Comparison of ENCODE assay signal across 25 mouse cellular contexts in the genomic region with DNA sequence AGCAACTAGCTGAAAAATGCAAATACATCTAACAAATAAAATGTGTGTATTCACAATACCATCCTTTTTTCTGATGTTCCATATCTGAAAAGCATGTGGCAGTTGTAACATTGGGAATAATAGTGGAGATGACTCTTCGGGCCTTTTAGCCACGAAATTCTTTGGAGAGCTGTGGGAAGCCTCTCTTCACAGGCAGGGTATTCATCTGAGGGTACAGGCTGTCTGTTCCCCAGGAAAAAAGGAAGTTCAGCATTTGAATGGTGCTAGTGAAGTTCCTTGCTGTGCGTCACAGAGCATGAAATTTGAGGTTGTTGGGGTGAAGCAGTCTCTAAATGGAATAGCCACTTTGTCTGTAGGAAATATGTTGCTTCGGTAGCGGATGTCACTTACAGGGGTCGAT.
DNase-seq lines count a peak whose midpoint lies in the region; ATAC-seq lines count a peak whose summit lies in the region.
"Had no signal": no experiment of that assay in that cellular context is flagged by ENCODE, and none has a peak within 500 bp of the region (broad histone marks: within the 10 kb centered on the region; RNA-seq: fewer than 3 reads in every experiment).

No protein-coding gene starts in this region.

- peak; percentile 80 for ATAC-seq in hindbrain, embryonic 11.5 days (ENCODE audit: low FRiP score)
- ATAC-seq in hindbrain, embryonic 13.5 days (ENCODE audit: low FRiP score), result no peak
- ATAC-seq in midbrain, embryonic 13.5 days, result peak; percentile 37; the same call in 1 of the 2 replicates
- no peak for ATAC-seq in liver, embryonic 11.5 days (replicated peaks; ENCODE audit: low FRiP score)
- ATAC-seq: activated CD4-positive, CD25-positive, alpha-beta regulatory T cell, adult 4 months; forebrain, embryonic 15.5 days had no signal

- no peak overlapping the region for H3K4me3 ChIP-seq in hindbrain, embryonic 11.5 days (ENCODE audit: low read depth, low read length)
- no peak overlapping the region for H3K4me3 ChIP-seq in hindbrain, embryonic 13.5 days
- no peak overlapping the region for H3K4me3 ChIP-seq in midbrain, embryonic 13.5 days (replicated peaks)
- no peak overlapping the region for H3K4me3 ChIP-seq in liver, embryonic 11.5 days (ENCODE audit: low read depth, low read length)
- H3K4me3 ChIP-seq: embryonic facial prominence, embryonic 15.5 days; forebrain, embryonic 15.5 days; heart, embryonic 10.5 days; layer of hippocampus, adult 2 months; limb, embryonic 13.5 days; liver, embryonic 13.5 days; neural tube, embryonic 12.5 days; stomach, embryonic 15.5 days had no signal

- no peaks in the 10 kb centered on the region for H3K36me3 ChIP-seq in hindbrain, embryonic 11.5 days (ENCODE audit: control insufficient read depth, insufficient read depth, low read length)
- H3K36me3 ChIP-seq in hindbrain, embryonic 13.5 days, result no peaks in the 10 kb centered on the region
- no peaks in the 10 kb centered on the region for H3K36me3 ChIP-seq in midbrain, embryonic 13.5 days
- no peaks in the 10 kb centered on the region for H3K36me3 ChIP-seq in liver, embryonic 11.5 days (ENCODE audit: control insufficient read depth, insufficient read depth, low read length)
- H3K36me3 ChIP-seq: embryonic facial prominence, embryonic 15.5 days; forebrain, embryonic 15.5 days; heart, embryonic 10.5 days; limb, embryonic 13.5 days; liver, embryonic 13.5 days; neural tube, embryonic 12.5 days; stomach, embryonic 15.5 days had no signal

- H3K9ac ChIP-seq in hindbrain, embryonic 11.5 days (ENCODE audit: low read depth, low read length), result no peak overlapping the region
- H3K9ac ChIP-seq in hindbrain, embryonic 13.5 days, result no peak overlapping the region
- no peak overlapping the region for H3K9ac ChIP-seq in midbrain, embryonic 13.5 days (replicated peaks)
- no peak overlapping the region for H3K9ac ChIP-seq in liver, embryonic 11.5 days (ENCODE audit: low read depth, low read length)
- H3K9ac ChIP-seq: embryonic facial prominence, embryonic 15.5 days; forebrain, embryonic 15.5 days; limb, embryonic 13.5 days; liver, embryonic 13.5 days; neural tube, embryonic 12.5 days; stomach, embryonic 15.5 days had no signal

- 31% methylated on average over 6 of the region's 6 CpGs for WGBS in hindbrain, embryonic 11.5 days
- 18% methylated on average over 6 of the region's 6 CpGs for WGBS in hindbrain, embryonic 13.5 days
- 17% methylated on average over 6 of the region's 6 CpGs for WGBS in midbrain, embryonic 13.5 days
- 62% methylated on average over 6 of the region's 6 CpGs for WGBS in liver, embryonic 11.5 days

- no peaks in the 10 kb centered on the region for H3K27me3 ChIP-seq in hindbrain, embryonic 11.5 days (ENCODE audit: control insufficient read depth, insufficient read depth, low read length)
- H3K27me3 ChIP-seq in hindbrain, embryonic 13.5 days, result no peaks in the 10 kb centered on the region
- no peaks in the 10 kb centered on the region for H3K27me3 ChIP-seq in midbrain, embryonic 13.5 days
- no peaks in the 10 kb centered on the region for H3K27me3 ChIP-seq in liver, embryonic 11.5 days (replicated peaks; ENCODE audit: control insufficient read depth, insufficient read depth, low read length)
- H3K27me3 ChIP-seq: embryonic facial prominence, embryonic 15.5 days; forebrain, embryonic 15.5 days; limb, embryonic 13.5 days; liver, embryonic 13.5 days; neural tube, embryonic 12.5 days; stomach, embryonic 15.5 days had no signal

- no peak overlapping the region for H3K27ac ChIP-seq in hindbrain, embryonic 11.5 days (ENCODE audit: low read depth, low read length)
- H3K27ac ChIP-seq in hindbrain, embryonic 13.5 days, result no peak overlapping the region
- no peak overlapping the region for H3K27ac ChIP-seq in midbrain, embryonic 13.5 days
- no peak overlapping the region for H3K27ac ChIP-seq in liver, embryonic 11.5 days (ENCODE audit: low read depth, low read length)
- H3K27ac ChIP-seq: embryonic facial prominence, embryonic 15.5 days; forebrain, embryonic 15.5 days; heart, embryonic 10.5 days; layer of hippocampus, adult 2 months; limb, embryonic 13.5 days; liver, embryonic 13.5 days; neural tube, embryonic 12.5 days; stomach, embryonic 15.5 days had no signal

- no peaks in the 10 kb centered on the region for H3K9me3 ChIP-seq in hindbrain, embryonic 11.5 days (ENCODE audit: control insufficient read depth, low read length)
- no peaks in the 10 kb centered on the region for H3K9me3 ChIP-seq in hindbrain, embryonic 13.5 days
- no peaks in the 10 kb centered on the region for H3K9me3 ChIP-seq in midbrain, embryonic 13.5 days
- no peaks in the 10 kb centered on the region for H3K9me3 ChIP-seq in liver, embryonic 11.5 days (ENCODE audit: control insufficient read depth, low read length)
- H3K9me3 ChIP-seq: embryonic facial prominence, embryonic 15.5 days; forebrain, embryonic 15.5 days; heart, embryonic 10.5 days; limb, embryonic 13.5 days; liver, embryonic 13.5 days; neural tube, embryonic 12.5 days; stomach, embryonic 15.5 days had no signal

- DNase-seq in hindbrain, embryonic 11.5 days (ENCODE audit: low spot score), result peak; percentile 34
- peak; percentile 53 for DNase-seq in Muller cell, postnatal 12 days (ENCODE audit: inconsistent ontology term)
- peak; percentile 5 for DNase-seq in brain, adult 2 months (ENCODE audit: low read depth, low spot score)
- no peak for DNase-seq in liver, embryonic 11.5 days (ENCODE audit: low spot score)
- DNase-seq in thymus, adult 18-20 months, result no peak
- DNase-seq: adrenal gland, adult 8-10 months; cerebellum, postnatal 10 days; gastrocnemius, postnatal 10 days; heart, postnatal 4 days; kidney, adult 8-10 months; kidney, postnatal 10 days; liver, embryonic 13.5 days; lung, adult 2 months; lung, postnatal 14 days; thymus, postnatal 4 days had no signal

- no peak overlapping the region for H3K4me2 ChIP-seq in hindbrain, embryonic 11.5 days (replicated peaks; ENCODE audit: low read depth, low read length)
- H3K4me2 ChIP-seq in hindbrain, embryonic 13.5 days, result no peak overlapping the region
- H3K4me2 ChIP-seq in midbrain, embryonic 13.5 days (replicated peaks), result no peak overlapping the region
- H3K4me2 ChIP-seq in liver, embryonic 11.5 days, result no peak overlapping the region
- H3K4me2 ChIP-seq: embryonic facial prominence, embryonic 15.5 days; forebrain, embryonic 15.5 days; limb, embryonic 13.5 days; liver, embryonic 13.5 days; neural tube, embryonic 12.5 days; stomach, embryonic 15.5 days had no signal

- no peaks in the 10 kb centered on the region for H3K4me1 ChIP-seq in hindbrain, embryonic 11.5 days (replicated peaks; ENCODE audit: control insufficient read depth, insufficient read depth, low read length)
- 0 out of 2 replicates have a peak, but pooled peaks cover 3% of the 10 kb centered on the region for H3K4me1 ChIP-seq in hindbrain, embryonic 13.5 days (replicated peaks)
- no peaks in the 10 kb centered on the region; the same call in 1 of the 2 replicates for H3K4me1 ChIP-seq in midbrain, embryonic 13.5 days (replicated peaks)
- H3K4me1 ChIP-seq in liver, embryonic 11.5 days (replicated peaks; ENCODE audit: control insufficient read depth, insufficient read depth, low read length), result no peaks in the 10 kb centered on the region
- H3K4me1 ChIP-seq: embryonic facial prominence, embryonic 15.5 days; forebrain, embryonic 15.5 days; heart, embryonic 10.5 days; limb, embryonic 13.5 days; liver, embryonic 13.5 days; stomach, embryonic 15.5 days had no signal

Comparison
In these comparisons a context has a peak if more than half of its experiments do, and no peak if none do; other contexts are left out.
1. ATAC-seq: peak in hindbrain, embryonic 11.5 days (single experiment) and midbrain, embryonic 13.5 days (single experiment); none in hindbrain, embryonic 13.5 days (single experiment) and liver, embryonic 11.5 days (single experiment).
2. DNase-seq: peak in hindbrain, embryonic 11.5 days (single experiment), Muller cell, postnatal 12 days (single experiment) and brain, adult 2 months (single experiment); none in liver, embryonic 11.5 days (single experiment) and thymus, adult 18-20 months (0 of 2).